Mouse (Mus musculus): ENCODE measurements around the gene Trip11. TPM values are rescaled to one million over a fixed set of nuclear protein-coding genes. Genes with fewer than 3 reads are reported as not detected.

Trip11 gene
- polyA plus RNA-seq, 1 experiment from 2014 or later = 40.2 TPM

GRCm38 (mm10) chr12:101851846-101852564 lies 61.1 kb downstream of the Trip11 start:
- Histone ChIP-seq H3K4me3 (ENCODE audit: low read depth, low read length) (no peak overlapping the region), H3K27ac (ENCODE audit: low read length) (no peak overlapping the region), H3K27me3 (ENCODE audit: control insufficient read depth, insufficient read depth, low read length) (no peaks in the 10 kb centered on the region), H3K9ac (replicated peaks; ENCODE audit: low read depth, low read length) (no peak overlapping the region), H3K9me3 (ENCODE audit: control insufficient read depth, low read depth, low read length) (no peaks in the 10 kb centered on the region), H3K36me3 (ENCODE audit: control insufficient read depth, insufficient read depth, low read length) (peaks cover 3% of the 10 kb centered on the region; the same call in 1 of the 2 replicates), H3K4me2 (replicated peaks; ENCODE audit: low read depth, low read length) (no peak overlapping the region), H3K4me1 (ENCODE audit: control insufficient read depth, insufficient read depth, low read length) (no peaks in the 10 kb centered on the region)
- WGBS = 54% methylated on average over 7 of the region's 7 CpGs
- ATAC-seq (ENCODE audit: insufficient number of reproducible peaks, insufficient read depth, low FRiP score, low read depth) = peak; percentile 49; the same call in 1 of the 2 replicates

- no peak overlapping the region for H3K27ac ChIP-seq (ENCODE audit: low read length)
- 56% methylated on average over 9 of the region's 9 CpGs for WGBS
- no peaks in the 10 kb centered on the region for H3K27me3 ChIP-seq (ENCODE audit: control insufficient read depth, insufficient read depth, low read length)
- no peaks in the 10 kb centered on the region for H3K4me1 ChIP-seq (ENCODE audit: control insufficient read depth, insufficient read depth, low read length)
- no peak overlapping the region for H3K9ac ChIP-seq (replicated peaks; ENCODE audit: low read depth, low read length)
- no peak for ATAC-seq (ENCODE audit: insufficient number of reproducible peaks, insufficient read depth, low FRiP score, low read depth)
- no peak overlapping the region for H3K4me3 ChIP-seq (ENCODE audit: low read depth, low read length)
- no peak overlapping the region for H3K4me2 ChIP-seq (replicated peaks; ENCODE audit: low read depth, low read length)
- H3K9me3 ChIP-seq (ENCODE audit: control insufficient read depth, low read depth, low read length) = no peaks in the 10 kb centered on the region
- peaks cover 5% of the 10 kb centered on the region; the same call in 1 of the 2 replicates for H3K36me3 ChIP-seq (ENCODE audit: control insufficient read depth, insufficient read depth, low read length)
Measured at GRCm38 (mm10) chr12:101851314-101851713, 61.8 kb downstream of the Trip11 start.

- WGBS = 90% methylated on average over 10 of the region's 10 CpGs
Measured at GRCm38 (mm10) chr12:101836546-101837274, 76.4 kb downstream of the Trip11 start.

DNA sequence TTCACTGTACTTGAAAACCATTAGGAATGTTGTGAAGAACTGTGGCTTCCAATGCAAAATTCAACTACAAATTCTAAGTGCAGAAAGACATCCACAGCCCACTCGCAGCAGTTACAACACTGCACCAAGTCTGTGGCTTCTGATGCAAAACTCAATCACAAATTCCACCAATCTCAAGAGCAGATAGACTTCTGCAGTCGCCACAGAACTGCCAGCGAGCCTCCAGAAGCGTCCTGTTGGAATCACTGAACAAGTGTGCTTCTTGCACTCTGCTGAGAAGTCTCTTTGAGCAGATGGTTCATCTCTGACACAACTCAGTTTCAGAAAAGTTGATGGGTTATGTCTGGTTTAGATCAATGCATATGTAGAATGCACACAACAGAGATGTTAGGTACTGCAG lies 78.4 kb downstream of the Trip11 start:
- Histone ChIP-seq H3K4me1 (ENCODE audit: control insufficient read depth, insufficient read depth, low read length) (no peaks in the 10 kb centered on the region), H3K4me2 (replicated peaks; ENCODE audit: low read depth, low read length) (no peak overlapping the region), H3K9ac (replicated peaks; ENCODE audit: low read depth, low read length) (no peak overlapping the region), H3K36me3 (ENCODE audit: control insufficient read depth, insufficient read depth, low read length) (peaks cover 19% of the 10 kb centered on the region), H3K4me3 (ENCODE audit: low read depth, low read length) (no peak overlapping the region), H3K9me3 (ENCODE audit: control insufficient read depth, low read depth, low read length) (no peaks in the 10 kb centered on the region), H3K27me3 (ENCODE audit: control insufficient read depth, insufficient read depth, low read length) (no peaks in the 10 kb centered on the region), H3K27ac (ENCODE audit: low read length) (no peak overlapping the region)
- 86% methylated on average over 4 of the region's 4 CpGs for WGBS
- no peak for ATAC-seq (ENCODE audit: insufficient number of reproducible peaks, insufficient read depth, low FRiP score, low read depth)

More at GRCm38 (mm10) chr12:101836546-101837274, 76.4 kb downstream of the Trip11 start:
- Histone ChIP-seq H3K9ac (replicated peaks; ENCODE audit: low read depth, low read length) (no peak overlapping the region), H3K4me1 (ENCODE audit: control insufficient read depth, insufficient read depth, low read length) (no peaks in the 10 kb centered on the region), H3K4me2 (replicated peaks; ENCODE audit: low read depth, low read length) (no peak overlapping the region), H3K9me3 (ENCODE audit: control insufficient read depth, low read depth, low read length) (no peaks in the 10 kb centered on the region), H3K4me3 (ENCODE audit: low read depth, low read length) (no peak overlapping the region), H3K36me3 (ENCODE audit: control insufficient read depth, insufficient read depth, low read length) (peaks cover 19% of the 10 kb centered on the region), H3K27ac (ENCODE audit: low read length) (no peak overlapping the region), H3K27me3 (ENCODE audit: control insufficient read depth, insufficient read depth, low read length) (no peaks in the 10 kb centered on the region)
- no peak for ATAC-seq (ENCODE audit: insufficient number of reproducible peaks, insufficient read depth, low FRiP score, low read depth)

DNA sequence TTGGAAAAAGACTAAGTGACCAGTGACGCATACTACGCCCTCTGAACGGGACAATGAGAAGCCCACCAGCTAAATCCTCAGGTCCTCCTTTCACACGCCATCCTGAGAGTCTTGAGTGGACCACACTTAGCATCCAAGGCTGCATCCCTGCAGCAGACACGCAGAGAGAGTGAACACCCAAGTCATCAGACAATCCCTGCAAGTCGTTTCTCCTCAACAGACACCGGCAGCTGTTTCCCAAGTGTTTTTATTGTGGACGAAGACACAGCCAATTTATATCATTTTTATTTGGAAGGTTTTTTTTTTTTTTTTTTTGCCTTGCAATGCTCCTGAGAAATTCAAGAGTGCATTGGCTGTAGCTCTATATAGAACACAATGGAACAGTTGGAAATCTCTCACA lies 79.3 kb downstream of the Trip11 start:
- 81% methylated on average over 8 of the region's 8 CpGs for WGBS

DNA sequence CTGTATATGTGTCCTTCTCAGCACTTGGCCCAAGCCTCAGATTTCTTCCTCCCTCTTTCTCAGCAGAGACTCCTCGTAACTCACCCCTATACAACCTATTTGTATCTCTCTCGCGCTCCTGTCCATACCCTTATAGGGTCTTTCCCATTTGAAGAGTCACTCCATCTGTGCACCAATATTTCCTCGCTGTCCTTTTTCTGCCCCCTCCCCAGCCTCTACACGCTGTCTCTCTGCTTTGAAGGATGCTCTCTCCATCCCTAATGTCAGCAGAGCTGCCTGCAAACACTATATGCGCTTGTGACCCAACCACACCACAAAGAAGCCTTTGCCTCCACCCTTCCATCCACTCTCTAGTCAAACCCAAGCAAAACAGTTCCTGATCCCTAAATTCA lies 80.0 kb downstream of the Trip11 start:
- no peak overlapping the region for H3K4me3 ChIP-seq (ENCODE audit: low read depth, low read length)
- no peak for ATAC-seq (ENCODE audit: insufficient number of reproducible peaks, insufficient read depth, low FRiP score, low read depth)
- no peak overlapping the region for H3K27ac ChIP-seq (ENCODE audit: low read length)

More for the DNA sequence above, 79.3 kb downstream of the Trip11 start:
- H3K9ac ChIP-seq (replicated peaks; ENCODE audit: low read depth, low read length) = no peak overlapping the region
- H3K36me3 ChIP-seq (ENCODE audit: control insufficient read depth, insufficient read depth, low read length) = peaks cover 18% of the 10 kb centered on the region
- no peaks in the 10 kb centered on the region for H3K9me3 ChIP-seq (ENCODE audit: control insufficient read depth, low read depth, low read length)
- H3K4me3 ChIP-seq (ENCODE audit: low read depth, low read length) = no peak overlapping the region
- no peak overlapping the region for H3K4me2 ChIP-seq (replicated peaks; ENCODE audit: low read depth, low read length)
- ATAC-seq (ENCODE audit: insufficient number of reproducible peaks, insufficient read depth, low FRiP score, low read depth) = no peak
- H3K27ac ChIP-seq (ENCODE audit: low read length) = no peak overlapping the region
- H3K4me1 ChIP-seq (ENCODE audit: control insufficient read depth, insufficient read depth, low read length) = no peaks in the 10 kb centered on the region
- no peaks in the 10 kb centered on the region for H3K27me3 ChIP-seq (ENCODE audit: control insufficient read depth, insufficient read depth, low read length)

DNA sequence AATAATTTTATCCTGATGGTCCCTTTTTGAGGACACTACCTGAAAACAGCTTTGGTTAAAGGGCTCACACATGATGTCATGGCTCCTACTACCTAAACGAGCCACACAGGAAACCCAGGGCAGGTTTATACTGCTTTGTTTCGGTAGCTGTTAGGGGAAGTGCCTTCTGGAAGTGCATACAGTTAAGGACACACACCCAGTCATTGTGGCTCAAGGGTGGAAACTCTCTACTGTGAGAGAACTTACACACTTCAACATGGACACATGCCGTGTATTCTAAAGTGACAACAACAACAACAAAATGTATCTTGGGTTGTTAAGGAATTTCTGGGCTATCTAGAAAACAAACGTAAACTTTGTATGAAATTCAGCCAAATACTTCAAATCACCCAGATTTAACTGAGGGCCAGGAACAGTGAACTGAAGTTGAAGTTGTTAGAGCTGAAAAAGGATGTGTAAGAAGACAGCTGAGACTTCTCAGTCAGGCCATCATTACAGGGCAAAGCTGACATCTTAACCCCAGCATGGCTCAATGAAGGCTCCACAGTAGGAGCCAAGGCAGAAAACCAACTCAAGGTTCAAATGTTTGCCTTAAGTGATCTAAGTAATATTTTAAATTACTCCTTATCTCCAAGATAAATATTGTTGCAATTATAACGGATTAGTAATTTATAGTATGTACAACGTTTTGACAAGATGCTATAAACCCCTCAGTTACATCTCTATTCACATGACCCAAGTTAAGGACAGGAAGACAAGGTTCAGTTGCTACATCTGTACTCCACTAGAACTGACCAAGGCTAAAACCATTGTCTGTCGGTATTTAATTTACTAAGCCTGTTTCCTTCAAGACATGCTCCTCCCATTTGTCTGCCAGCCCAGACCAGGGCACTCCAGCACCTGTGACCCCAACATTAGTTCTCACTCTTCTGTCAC lies 80.6 kb downstream of the Trip11 start:
- no peak overlapping the region for H3K9ac ChIP-seq (replicated peaks; ENCODE audit: low read depth, low read length)
- H3K36me3 ChIP-seq (ENCODE audit: control insufficient read depth, insufficient read depth, low read length) = peaks cover 13% of the 10 kb centered on the region
- WGBS = 55% methylated on average over 7 of the region's 7 CpGs
- no peak for ATAC-seq (ENCODE audit: insufficient number of reproducible peaks, insufficient read depth, low FRiP score, low read depth)
- no peaks in the 10 kb centered on the region for H3K27me3 ChIP-seq (ENCODE audit: control insufficient read depth, insufficient read depth, low read length)
- H3K27ac ChIP-seq (ENCODE audit: low read length) = no peak overlapping the region
- H3K4me3 ChIP-seq (ENCODE audit: low read depth, low read length) = no peak overlapping the region
- no peak overlapping the region for H3K4me2 ChIP-seq (replicated peaks; ENCODE audit: low read depth, low read length)
- H3K9me3 ChIP-seq (ENCODE audit: control insufficient read depth, low read depth, low read length) = no peaks in the 10 kb centered on the region
- no peaks in the 10 kb centered on the region for H3K4me1 ChIP-seq (ENCODE audit: control insufficient read depth, insufficient read depth, low read length)

More for the DNA sequence above, 80.0 kb downstream of the Trip11 start:
- H3K27me3 ChIP-seq (ENCODE audit: control insufficient read depth, insufficient read depth, low read length) = no peaks in the 10 kb centered on the region
- H3K9ac ChIP-seq (replicated peaks; ENCODE audit: low read depth, low read length) = no peak overlapping the region
- no peaks in the 10 kb centered on the region for H3K4me1 ChIP-seq (ENCODE audit: control insufficient read depth, insufficient read depth, low read length)
- no peaks in the 10 kb centered on the region for H3K9me3 ChIP-seq (ENCODE audit: control insufficient read depth, low read depth, low read length)
- WGBS = 77% methylated on average over 6 of the region's 6 CpGs
- H3K4me2 ChIP-seq (replicated peaks; ENCODE audit: low read depth, low read length) = no peak overlapping the region
- peaks cover 13% of the 10 kb centered on the region for H3K36me3 ChIP-seq (ENCODE audit: control insufficient read depth, insufficient read depth, low read length)

GRCm38 (mm10) chr12:101831221-101831620 lies 81.8 kb downstream of the Trip11 start:
- Histone ChIP-seq H3K27me3 (ENCODE audit: control insufficient read depth, insufficient read depth, low read length) (no peaks in the 10 kb centered on the region), H3K4me3 (ENCODE audit: low read depth, low read length) (no peak overlapping the region), H3K9ac (replicated peaks; ENCODE audit: low read depth, low read length) (no peak overlapping the region), H3K4me2 (replicated peaks; ENCODE audit: low read depth, low read length) (no peak overlapping the region), H3K4me1 (ENCODE audit: control insufficient read depth, insufficient read depth, low read length) (no peaks in the 10 kb centered on the region), H3K9me3 (ENCODE audit: control insufficient read depth, low read depth, low read length) (no peaks in the 10 kb centered on the region), H3K27ac (ENCODE audit: low read length) (peak overlapping the region; percentile 2; the same call in 1 of the 2 replicates), H3K36me3 (ENCODE audit: control insufficient read depth, insufficient read depth, low read length) (peaks cover 7% of the 10 kb centered on the region; the same call in 1 of the 2 replicates)
- ATAC-seq (ENCODE audit: insufficient number of reproducible peaks, insufficient read depth, low FRiP score, low read depth) = no peak
- WGBS = 53% methylated on average over 4 of the region's 4 CpGs
